Mouse (Mus musculus) intestine, embryonic 15.5 days (tissue): ENCODE data around the gene 4921509C19Rik. TPM values are rescaled to one million over a fixed set of nuclear protein-coding genes. Genes with fewer than 3 reads are reported as not detected.
"Not testable (repeated sequence)": the region's sequence is repeated elsewhere in the genome, so short reads cannot be mapped to it uniquely, and the experiment has no call there.

Experiments used
- ATAC-seq: fragments of 200-750 bp; cut with Nextera tagmentation; 2 replicates; pipeline ENCODE4 v1.8.0; 2017; ENCODE audit warnings: moderate TSS enrichment, moderate library complexity
- H3K27ac ChIP-seq: fragments of 300-500 bp; sonication (generic); 2 replicates; pipeline ENCODE4 v1.5.1; 2015; ENCODE audit warnings: mild to moderate bottlenecking, inconsistent platforms
- H3K27me3 ChIP-seq: fragments of 300-500 bp; sonication (generic); replicated peaks from 2 replicates; pipeline ENCODE4 v1.6.1; 2015; ENCODE audit warnings: inconsistent platforms
- H3K36me3 ChIP-seq: fragments of 300-500 bp; sonication (generic); 2 replicates; pipeline ENCODE4 v1.6.1; 2015; ENCODE audit warnings: inconsistent platforms
- H3K4me1 ChIP-seq: fragments of 300-500 bp; sonication (generic); replicated peaks from 2 replicates; pipeline ENCODE4 v1.6.1; 2015; ENCODE audit warnings: inconsistent platforms
- H3K4me2 ChIP-seq: fragments of 300-500 bp; sonication (generic); replicated peaks from 2 replicates; pipeline ENCODE4 v1.6.1; 2015; ENCODE audit warnings: mild to moderate bottlenecking, inconsistent platforms
- H3K4me3 ChIP-seq: fragments of 300-500 bp; sonication (generic); replicated peaks from 2 replicates; pipeline ENCODE4 v1.5.1; 2015; ENCODE audit warnings: inconsistent platforms
- H3K9ac ChIP-seq: fragments of 300-500 bp; sonication (generic); 2 replicates; pipeline ENCODE4 v1.6.1; 2015; ENCODE audit warnings: inconsistent platforms
- H3K9me3 ChIP-seq: fragments of 300-500 bp; sonication (generic); 2 replicates; pipeline ENCODE4 v1.6.1; 2016; ENCODE audit warnings: inconsistent platforms
- WGBS: fragments of 180-500 bp; shearing (Covaris S2); methylation state at CpG from one replicate; pipeline ENCODE4 v1.1.7; 2015; 5-methylcytosine and 5-hydroxymethylcytosine counted together
- polyA plus RNA-seq: library from polyadenylated mRNA; unstranded; fragments of >200 nt; fragmentation: Nextera tagmentation; extraction: Ambion mirVana; gene quantifications from 2 replicates; pipeline ENCODE4 v1.2.1, GENCODE M21; 2015

Gene 4921509C19Rik
- polyA plus RNA-seq, 1 experiment from 2014 or later = not detected

GRCm38 (mm10) chr2:151434203-151434602, 41.8 kb downstream of the 4921509C19Rik start:
- not testable (repeated sequence) for H3K27me3 ChIP-seq, ATAC-seq, H3K9me3 ChIP-seq, H3K9ac ChIP-seq, H3K27ac ChIP-seq, H3K4me3 ChIP-seq, H3K4me1 ChIP-seq, H3K36me3 ChIP-seq, H3K4me2 ChIP-seq
- 61% methylated on average over 4 of the region's 4 CpGs for WGBS

Other genes with a start within 250 kb of the 4921509C19Rik start
- 187 and 189 TPM in 2 replicates for gene Nsfl1c, start 18.0 kb upstream of the 4921509C19Rik start, polyA plus RNA-seq
- 589 and 626 TPM in 2 replicates for gene Fkbp1a, start 66.3 kb upstream of the 4921509C19Rik start, polyA plus RNA-seq
- 15.7 and 15.9 TPM in 2 replicates for gene Sdcbp2, start 96.5 kb upstream of the 4921509C19Rik start, polyA plus RNA-seq
- gene Snph, start 156.4 kb upstream of the 4921509C19Rik start, polyA plus RNA-seq = 2.0 TPM in 2 replicates
- not detected in 2 replicates for gene Rad21l, start 192.4 kb upstream of the 4921509C19Rik start, polyA plus RNA-seq
- gene Tmem74b, start 225.9 kb upstream of the 4921509C19Rik start, polyA plus RNA-seq = 2.0 and 2.2 TPM in 2 replicates